Mouse (Mus musculus): ENCODE results near the gene Cst10. TPM values are rescaled to one million over a fixed set of nuclear protein-coding genes. Genes with fewer than 3 reads are reported as not detected.

Cst10 gene
- not detected in 2 replicates for polyA plus RNA-seq (2012; rRNA removed)

- no peak for TF ChIP-seq POLR2A (IDR thresholded peaks at IDR 0.05; ENCODE audit: control insufficient read depth, low read depth, low read length)
- TF ChIP-seq CTCF (IDR thresholded peaks at IDR 0.05; ENCODE audit: control insufficient read depth, insufficient read depth, insufficient replicate concordance, low read depth, low read length): no peak
These were observed at the start of gene Cst10 for GRCm38 (mm10) chr2:149404757-149405156. Gene Cst10 (plus strand): TSS chr2:149405057.

DNA sequence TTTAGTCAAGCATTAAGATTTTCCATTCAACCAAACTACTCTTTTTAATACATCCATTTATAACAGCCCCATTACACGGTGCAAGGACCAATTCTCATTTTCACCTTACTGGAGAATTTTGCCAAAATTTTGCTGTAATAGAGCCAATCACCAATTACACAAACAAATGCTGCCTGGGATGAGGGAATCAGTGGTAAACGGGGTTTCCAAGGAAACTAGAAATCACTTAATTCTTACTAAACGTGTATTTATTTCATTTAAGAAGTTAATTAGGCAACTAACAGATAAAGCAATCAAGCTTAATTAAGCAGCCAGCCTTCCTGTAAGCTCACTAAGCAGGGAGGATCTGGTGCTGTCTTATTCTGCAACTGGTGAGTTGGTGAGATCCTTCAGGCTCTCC lies 11.9 kb upstream of the Cst10 start:
- H3K36me3 ChIP-seq (ENCODE audit: control insufficient read depth, insufficient read depth, low read length): no peaks in the 10 kb centered on the region
- no peak overlapping the region for H3K27ac ChIP-seq (ENCODE audit: control insufficient read depth, insufficient read depth, low read depth, low read length)
- no peak overlapping the region for H3K4me3 ChIP-seq (ENCODE audit: control insufficient read depth, low read depth, low read length)
- no peak for TF ChIP-seq POLR2A (IDR thresholded peaks at IDR 0.05; ENCODE audit: control insufficient read depth, low read depth, low read length)
- no peak for TF ChIP-seq CTCF (IDR thresholded peaks at IDR 0.05; ENCODE audit: control insufficient read depth, insufficient read depth, insufficient replicate concordance, low read depth, low read length)
- no peaks in the 10 kb centered on the region for H3K4me1 ChIP-seq (ENCODE audit: control insufficient read depth, insufficient read depth, low read length)
- no peaks in the 10 kb centered on the region for H3K27me3 ChIP-seq (ENCODE audit: control insufficient read depth, insufficient read depth, low read length)

More at GRCm38 (mm10) chr2:149404757-149405156, at the start of gene Cst10:
- Histone ChIP-seq H3K36me3 (ENCODE audit: control insufficient read depth, insufficient read depth, low read length) (no peaks in the 10 kb centered on the region), H3K4me3 (ENCODE audit: control insufficient read depth, low read depth, low read length) (no peak within 1 kb of the TSS), H3K27ac (ENCODE audit: control insufficient read depth, insufficient read depth, low read depth, low read length) (no peak within 1 kb of the TSS), H3K27me3 (ENCODE audit: control insufficient read depth, insufficient read depth, low read length) (no peaks in the 10 kb centered on the region), H3K4me1 (ENCODE audit: control insufficient read depth, insufficient read depth, low read length) (no peaks in the 10 kb centered on the region)

DNA sequence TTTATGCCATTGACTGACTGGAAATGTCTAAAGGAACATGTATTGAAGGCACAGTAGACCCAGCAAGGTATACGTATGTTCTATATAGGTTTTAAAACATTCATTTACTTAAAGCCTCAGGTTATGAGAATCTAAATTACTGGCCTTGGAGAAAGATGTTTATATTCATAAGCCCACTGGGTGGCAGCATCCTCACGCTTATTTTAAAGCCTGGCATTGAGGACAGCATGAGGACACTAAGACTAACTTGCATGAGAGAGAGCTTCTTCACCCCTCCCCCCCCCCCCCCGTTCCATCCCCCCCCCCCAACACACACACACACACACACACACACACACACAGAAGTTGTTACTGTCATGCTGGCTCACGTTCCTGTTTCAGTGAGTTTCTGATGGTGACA lies 17.7 kb downstream of the Cst10 start:
- Histone ChIP-seq H3K27me3 (ENCODE audit: control insufficient read depth, insufficient read depth, low read length) (no peaks in the 10 kb centered on the region), H3K27ac (ENCODE audit: control insufficient read depth, insufficient read depth, low read depth, low read length) (no peak overlapping the region), H3K36me3 (ENCODE audit: control insufficient read depth, insufficient read depth, low read length) (no peaks in the 10 kb centered on the region), H3K4me3 (ENCODE audit: control insufficient read depth, low read depth, low read length) (no peak overlapping the region), H3K4me1 (ENCODE audit: control insufficient read depth, insufficient read depth, low read length) (no peaks in the 10 kb centered on the region)
- TF ChIP-seq CTCF (IDR thresholded peaks at IDR 0.05; ENCODE audit: control insufficient read depth, insufficient read depth, insufficient replicate concordance, low read depth, low read length) (no peak), POLR2A (IDR thresholded peaks at IDR 0.05; ENCODE audit: control insufficient read depth, low read depth, low read length) (no peak)
